Mouse (Mus musculus): ENCODE results near the gene Tcf3. TPM values are rescaled to one million over a fixed set of nuclear protein-coding genes. Genes with fewer than 3 reads are reported as not detected.

Tcf3 gene
- polyA plus RNA-seq, 1 experiment: 29.7 TPM

- DNase-seq (ENCODE audit: low spot score): no peak
These were observed 4.5 kb upstream of the Tcf3 start for GRCm38 (mm10) chr10:80437973-80438372.

- no peak for DNase-seq (ENCODE audit: low spot score)
These were observed 2.8 kb upstream of the Tcf3 start for GRCm38 (mm10) chr10:80436276-80436675.

- no peak for DNase-seq (ENCODE audit: low spot score)
These were observed 2.3 kb upstream of the Tcf3 start for GRCm38 (mm10) chr10:80435764-80436163.

GRCm38 (mm10) chr10:80434823-80435222, 1.4 kb upstream of the Tcf3 start:
- DNase-seq (ENCODE audit: low spot score): no peak

GRCm38 (mm10) chr10:80434233-80434592, 766 bp upstream of the Tcf3 start:
- no peak for DNase-seq (ENCODE audit: low spot score)

DNA sequence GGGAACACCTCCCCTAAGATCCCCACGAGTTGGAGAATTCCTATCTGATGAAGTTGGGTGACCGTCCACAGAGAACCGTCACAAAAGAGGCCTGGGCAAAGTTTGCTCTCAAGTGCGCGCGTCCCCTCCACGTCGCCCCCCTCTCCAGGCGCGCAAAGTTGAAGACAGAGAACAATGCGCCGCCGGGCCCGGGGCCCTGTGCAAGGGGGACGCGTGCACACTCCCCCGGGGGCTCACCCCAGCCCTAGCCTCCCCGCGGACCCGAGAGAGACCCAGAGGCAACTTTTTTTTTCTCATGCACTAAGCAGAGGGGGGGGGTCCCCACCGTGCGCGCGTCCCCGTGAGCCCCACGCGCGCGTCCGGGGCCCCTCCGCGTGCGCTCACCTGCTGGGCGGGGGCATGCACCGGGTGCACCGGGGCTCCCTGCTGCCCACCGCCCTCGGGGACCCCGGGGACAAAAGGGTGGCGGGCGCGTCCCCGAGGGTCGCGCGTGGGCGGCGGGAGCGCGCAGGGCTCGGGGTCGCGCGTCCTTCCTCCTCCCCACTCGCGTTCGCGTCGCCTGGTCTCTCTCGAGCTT, 423 bp downstream of the Tcf3 start:
- no peak for DNase-seq (ENCODE audit: low spot score)

- no peak for DNase-seq (ENCODE audit: low spot score)
These were observed 1.1 kb downstream of the Tcf3 start for GRCm38 (mm10) chr10:80432387-80432785.

DNA sequence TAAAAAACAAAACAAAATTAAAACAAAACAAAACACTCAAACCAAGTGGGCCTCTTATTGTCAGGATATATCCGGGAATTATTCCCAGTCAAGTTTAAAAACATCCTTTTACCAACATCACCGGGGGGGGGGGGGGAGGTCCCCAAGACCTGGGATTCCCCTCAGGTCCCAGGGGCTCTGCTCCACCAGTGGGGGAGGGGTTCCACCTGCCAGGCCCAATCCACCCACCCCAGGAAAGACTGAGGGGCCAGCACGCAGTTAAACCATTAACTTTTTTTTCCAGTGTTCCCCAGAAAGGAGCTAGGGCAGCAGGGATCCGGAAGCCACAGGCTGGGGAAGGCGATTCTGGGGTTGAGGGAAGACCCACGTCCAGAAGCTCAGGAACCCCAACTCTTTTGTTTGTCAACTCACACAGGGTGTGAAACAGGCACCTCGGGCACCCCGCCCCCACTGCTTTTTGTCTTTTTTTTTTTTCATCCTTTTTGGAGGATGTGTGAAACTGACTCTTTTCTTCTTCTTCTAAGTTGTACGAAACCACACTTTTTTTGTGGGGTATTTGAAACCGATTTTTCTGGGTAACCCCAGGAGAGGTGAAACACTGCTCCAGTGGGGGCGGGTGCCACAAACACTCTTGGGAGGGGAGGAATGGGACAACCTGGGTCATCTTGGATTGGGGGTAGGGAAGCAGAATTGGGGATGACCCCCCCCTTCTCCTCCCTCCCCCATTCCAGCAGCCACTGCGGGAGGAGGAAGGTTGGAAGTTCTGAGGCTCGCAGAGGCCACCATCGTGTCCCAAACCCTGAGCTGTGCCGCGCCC, 1.7 kb downstream of the Tcf3 start:
- DNase-seq (ENCODE audit: low spot score): no peak

DNA sequence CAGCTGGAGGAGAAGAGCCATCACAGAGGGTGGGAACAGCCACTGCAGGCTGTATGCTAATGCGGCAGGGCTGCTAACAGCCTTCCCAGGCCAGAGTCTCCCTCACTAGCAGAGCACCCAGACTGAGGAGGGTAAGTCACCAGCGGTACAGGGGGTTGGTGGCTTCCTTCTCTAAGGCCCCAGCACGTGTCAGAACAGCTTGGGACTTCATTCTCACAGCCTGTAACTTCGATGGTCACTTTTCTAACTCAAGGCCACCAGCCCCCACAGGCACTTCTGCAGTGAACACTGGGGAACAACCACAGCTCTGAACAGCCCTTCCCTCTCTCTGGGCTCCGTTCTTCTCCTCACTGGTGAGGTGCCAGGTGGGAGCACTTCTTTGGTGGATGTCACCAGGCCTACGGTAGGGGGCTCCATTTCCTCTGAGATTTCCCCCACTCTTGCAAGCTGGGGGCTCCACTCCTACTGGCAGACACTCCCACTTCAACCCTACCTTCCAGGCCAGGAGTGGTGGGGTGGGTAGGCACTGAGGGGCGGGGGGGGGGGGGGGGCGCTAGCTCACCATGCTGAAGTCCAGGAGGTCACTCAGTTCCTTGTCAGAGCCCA, 3.0 kb downstream of the Tcf3 start:
- no peak for DNase-seq (ENCODE audit: low spot score)

DNA sequence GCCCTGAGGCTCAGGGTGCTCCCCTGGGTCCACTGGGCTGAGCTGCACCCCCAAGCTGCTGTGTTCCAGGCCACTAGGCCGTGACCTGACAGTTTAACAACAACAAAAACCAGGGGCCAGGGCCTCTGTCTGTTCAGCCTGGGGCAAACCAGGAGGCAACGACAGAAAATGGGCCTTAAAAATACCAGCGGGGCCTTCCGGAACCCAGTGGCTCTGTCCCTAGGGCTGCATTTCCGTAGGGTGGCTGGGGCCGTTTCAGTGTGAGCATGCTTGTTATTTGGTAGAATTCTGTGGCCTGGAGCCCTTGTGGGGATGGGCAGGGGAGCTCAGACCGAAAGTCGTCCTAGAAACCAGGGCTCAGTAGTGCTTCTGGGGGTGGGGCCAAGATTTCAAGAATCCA, 3.6 kb downstream of the Tcf3 start:
- DNase-seq (ENCODE audit: low spot score): no peak

GRCm38 (mm10) chr10:80425041-80425440, 8.4 kb downstream of the Tcf3 start:
- DNase-seq (ENCODE audit: low spot score): no peak

GRCm38 (mm10) chr10:80423562-80423961, 9.9 kb downstream of the Tcf3 start:
- DNase-seq (ENCODE audit: low spot score): no peak

- DNase-seq (ENCODE audit: low spot score): no peak
These were observed 11.6 kb downstream of the Tcf3 start for GRCm38 (mm10) chr10:80421651-80422472.

DNA sequence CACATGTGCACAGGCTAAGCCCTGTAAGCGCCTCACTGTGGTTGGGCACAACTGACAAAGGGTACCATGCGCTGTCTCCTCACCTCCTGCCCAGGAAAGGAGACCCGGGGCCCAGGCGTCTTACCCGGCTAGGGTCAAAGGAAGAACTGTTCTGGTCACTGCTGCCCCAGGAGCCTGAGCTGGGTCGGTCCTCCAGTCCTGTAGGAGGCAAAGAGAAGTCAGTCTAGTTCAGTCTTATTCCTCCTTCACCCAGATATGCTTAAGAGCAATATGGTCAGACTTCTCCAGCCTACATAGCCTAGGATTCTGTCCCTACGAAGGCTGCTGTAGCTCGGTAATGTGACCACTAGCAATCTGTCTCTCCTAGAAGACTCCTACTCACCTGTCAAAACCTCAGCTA, 12.2 kb downstream of the Tcf3 start:
- no peak for DNase-seq (ENCODE audit: low spot score)

DNA sequence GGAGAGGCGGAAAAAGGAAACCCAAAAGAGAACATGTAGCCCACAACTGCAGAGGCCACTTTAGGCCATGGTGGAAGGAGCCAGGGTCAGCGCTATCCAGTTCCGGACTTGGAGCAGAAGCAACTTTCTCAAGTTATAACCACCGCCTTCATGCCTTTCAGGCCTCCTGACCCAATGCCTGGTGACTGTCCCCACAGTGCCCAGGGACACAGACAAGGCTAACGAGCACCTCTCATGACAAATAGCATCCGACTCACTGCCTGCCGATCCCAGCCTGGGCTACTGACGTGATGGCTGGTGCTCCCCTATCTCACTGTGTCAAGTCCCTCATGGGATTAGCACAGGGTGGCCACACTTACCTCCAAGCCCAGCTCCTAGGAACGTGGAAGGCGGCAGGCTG, 12.7 kb downstream of the Tcf3 start:
- no peak for DNase-seq (ENCODE audit: low spot score)

DNA sequence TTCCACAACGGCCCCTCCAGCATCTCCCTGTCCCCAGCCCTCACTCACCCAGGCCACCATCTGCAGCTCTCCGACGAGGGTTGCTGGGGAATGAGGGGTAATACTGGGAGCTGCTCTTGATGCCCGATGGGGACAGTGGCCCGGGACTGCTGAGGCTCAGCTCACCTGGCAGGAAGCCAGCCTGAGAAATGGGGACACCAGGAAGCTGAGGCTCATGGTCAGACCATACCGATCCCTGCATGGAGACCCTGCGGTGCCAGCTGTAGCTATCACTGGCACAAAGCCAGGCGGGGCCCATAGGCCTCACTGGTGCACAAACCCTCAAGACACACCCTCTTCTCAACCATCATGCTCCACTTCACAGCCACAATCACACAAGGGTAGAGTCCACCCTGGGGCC, 14.0 kb downstream of the Tcf3 start:
- DNase-seq (ENCODE audit: low spot score): no peak

DNA sequence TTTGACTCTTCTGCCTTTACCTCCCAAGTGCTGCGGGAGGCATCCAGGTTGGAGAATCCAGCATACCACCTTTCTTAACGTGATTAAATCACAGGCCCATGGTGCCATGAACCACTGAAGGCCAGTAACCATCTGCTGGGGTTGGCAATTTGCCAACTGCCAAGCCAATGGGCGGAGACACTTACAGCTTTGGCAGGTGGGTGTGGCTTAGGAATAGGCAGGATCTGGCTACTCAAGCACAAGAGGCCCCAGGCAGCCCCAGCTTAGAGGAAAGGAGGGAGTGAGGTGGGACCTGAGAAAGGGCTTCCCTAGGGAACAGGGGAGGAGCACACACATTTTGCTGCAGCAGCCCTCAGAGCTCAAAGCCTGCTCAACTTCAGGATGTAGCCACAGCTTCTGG, 15.1 kb downstream of the Tcf3 start:
- no peak for DNase-seq (ENCODE audit: low spot score)

DNA sequence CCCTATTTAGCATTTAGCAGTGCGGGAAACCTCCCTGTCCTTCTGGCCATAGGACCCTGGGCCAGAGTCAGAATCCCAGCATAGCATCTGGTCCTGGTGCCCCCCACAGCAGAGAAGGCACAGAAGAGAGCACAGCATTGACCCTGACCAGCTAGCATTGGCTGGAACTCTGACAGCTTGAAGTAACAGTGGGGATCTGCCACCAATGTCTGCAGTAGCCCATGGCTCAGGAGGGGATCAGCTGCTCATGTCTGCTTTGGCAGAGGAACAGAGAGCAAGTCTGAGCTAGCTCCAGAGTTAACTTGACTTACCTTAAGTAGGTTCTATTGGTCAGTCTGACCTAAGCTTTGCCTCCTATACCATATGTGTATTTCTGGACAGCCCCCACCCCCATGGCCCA, 15.6 kb downstream of the Tcf3 start:
- DNase-seq (ENCODE audit: low spot score): no peak

GRCm38 (mm10) chr10:80417371-80417770, 16.1 kb downstream of the Tcf3 start:
- no peak for DNase-seq (ENCODE audit: low spot score)

DNA sequence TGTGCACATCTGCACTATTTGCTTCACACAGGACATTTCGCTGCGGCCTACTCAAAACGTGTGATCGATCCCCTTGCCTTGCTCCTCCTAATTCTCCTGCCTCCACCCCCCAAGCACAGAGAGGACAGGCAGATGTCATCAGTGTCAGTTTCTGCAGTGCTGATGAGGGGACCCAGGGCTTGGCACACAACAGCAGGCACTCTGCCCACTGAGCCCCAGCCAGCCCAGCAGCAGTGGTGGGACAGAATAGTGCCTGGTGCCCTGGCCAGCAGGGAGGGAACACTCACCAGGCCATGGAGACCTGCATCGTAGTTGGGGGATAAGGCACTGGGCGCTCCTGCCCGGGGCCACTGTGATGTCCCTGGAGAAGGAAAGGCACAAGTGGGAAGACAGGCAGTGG, 17.9 kb downstream of the Tcf3 start:
- no peak for DNase-seq (ENCODE audit: low spot score)

DNA sequence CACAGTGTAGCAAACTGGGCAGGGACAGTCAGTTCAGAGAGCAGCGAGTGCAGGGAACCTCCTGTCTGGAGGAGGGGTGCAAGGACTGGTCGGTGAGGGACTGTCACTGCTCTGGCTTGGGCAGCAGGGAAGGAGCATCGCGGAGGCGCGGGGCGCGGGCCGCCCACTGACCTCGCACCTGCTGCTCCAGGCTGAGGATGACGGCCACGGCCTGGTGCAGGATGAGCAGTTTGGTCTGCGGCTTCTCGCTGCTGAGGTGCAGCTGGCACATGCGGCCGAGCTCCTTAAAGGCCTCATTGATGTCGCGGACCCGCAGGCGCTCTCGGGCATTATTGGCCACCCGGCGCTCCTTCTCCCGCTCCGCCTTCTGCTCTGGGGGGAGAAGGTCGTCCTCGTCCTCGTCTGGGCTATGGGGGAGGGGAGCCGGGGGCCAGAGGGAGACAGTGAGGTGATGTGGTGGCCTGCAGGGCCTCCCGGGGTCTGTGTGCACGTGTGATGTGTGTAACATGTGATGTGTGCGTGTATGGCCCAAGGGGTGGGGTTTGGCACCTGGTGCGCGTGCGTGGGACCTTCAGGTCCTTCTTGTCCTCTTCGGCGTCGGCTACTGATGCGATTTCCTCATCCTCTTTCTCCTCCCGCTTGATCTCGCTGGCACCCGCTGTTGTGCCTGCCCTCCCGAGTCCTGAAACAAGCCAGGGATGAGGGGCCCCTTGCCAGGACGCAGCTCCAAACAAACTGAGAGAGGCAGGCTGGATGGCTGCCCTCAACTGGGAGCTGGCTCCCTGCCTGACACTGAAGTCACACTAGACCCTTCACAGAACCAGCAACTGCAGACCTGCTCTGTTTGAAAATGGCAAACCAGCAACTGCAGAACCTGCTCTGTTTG, 20.5 kb downstream of the Tcf3 start:
- DNase-seq (ENCODE audit: low spot score): no peak
